Mouse (Mus musculus) gastrocnemius, postnatal 25 days (tissue): ENCODE results near the gene Dcaf8. TPM values are rescaled to one million over a fixed set of nuclear protein-coding genes. Genes with fewer than 3 reads are reported as not detected.
"Not testable (repeated sequence)": the region's sequence is repeated elsewhere in the genome, so short reads cannot be mapped to it uniquely, and the experiment has no call there.

Experiments used
- DNase-seq: peaks from one replicate; pipeline ENCODE4 v3.0.0; 2022
- total RNA-seq, 2 experiments: library from RNA; stranded (reverse); gene quantifications; 1 replicate in 1 of 2; 2 replicates in 1 of 2; pipeline ENCODE4 v1.2.3; 2021

Gene Dcaf8
- total RNA-seq, 2 experiments from 2014 or later = 131 to 159 TPM

GRCm38 (mm10) chr1:172219451-172220406, 71.8 kb downstream of the Dcaf8 start, which contains the start of gene Casq1:
Gene Casq1, minus strand, starts transcription at chr1:172219868.
- DNase-seq = peak; percentile 84

GRCm38 (mm10) chr1:172220414-172220813, 72.5 kb downstream of the Dcaf8 start:
- DNase-seq = peak; percentile 83

GRCm38 (mm10) chr1:172221297-172222063, 73.6 kb downstream of the Dcaf8 start:
- DNase-seq = peak; percentile 71

- no peak for DNase-seq
Measured at GRCm38 (mm10) chr1:172228209-172228608, 80.3 kb downstream of the Dcaf8 start.

- DNase-seq = no peak
Measured at GRCm38 (mm10) chr1:172229215-172229614, 81.3 kb downstream of the Dcaf8 start.

GRCm38 (mm10) chr1:172240945-172241708, 93.2 kb downstream of the Dcaf8 start:
- DNase-seq = no peak

GRCm38 (mm10) chr1:172242401-172242800, 94.5 kb downstream of the Dcaf8 start:
- peak; percentile 58 for DNase-seq

- peak; percentile 61 for DNase-seq
Measured at GRCm38 (mm10) chr1:172243547-172244205, 95.8 kb downstream of the Dcaf8 start.

GRCm38 (mm10) chr1:172244645-172245044, 96.8 kb downstream of the Dcaf8 start:
- not testable (repeated sequence) for DNase-seq

Other genes with a start within 250 kb of the Dcaf8 start
- gene Slamf6, start 230.6 kb upstream of the Dcaf8 start, total RNA-seq = not detected
- gene Vangl2, start 119.6 kb upstream of the Dcaf8 start, total RNA-seq = under 1 TPM; 0.80 to 1.00 TPM
- not detected for gene Nhlh1, start 90.5 kb upstream of the Dcaf8 start, total RNA-seq
- 10 to 100 TPM; 70.6 to 79.4 TPM for gene Copa, start 65.6 kb upstream of the Dcaf8 start, total RNA-seq
- 10 to 100 TPM; 25.7 to 27.1 TPM for gene Ncstn, start 65.3 kb upstream of the Dcaf8 start, total RNA-seq
- 10 to 100 TPM; 76.0 to 82.5 TPM for gene Pex19, start 21.3 kb upstream of the Dcaf8 start, total RNA-seq
- 10 to 100 TPM; 32.6 to 33.3 TPM for gene Pea15a, start 58.7 kb downstream of the Dcaf8 start, total RNA-seq
- gene Casq1, start 71.8 kb downstream of the Dcaf8 start, total RNA-seq = 1,000 to 10,000 TPM; 5,450 to 5,866 TPM
- gene Atp1a4, start 110.3 kb downstream of the Dcaf8 start, total RNA-seq = under 1 TPM; 0.59 to 0.88 TPM
- gene Igsf8, start 113.6 kb downstream of the Dcaf8 start, total RNA-seq = 10 to 100 TPM in 1 of 2 experiments, 1 to 10 TPM in 1; 9.2 to 10.7 TPM
- 1,000 to 10,000 TPM; 1,026 to 1,397 TPM for gene Atp1a2, start 150.0 kb downstream of the Dcaf8 start, total RNA-seq
- gene Kcnj9, start 181.2 kb downstream of the Dcaf8 start, total RNA-seq = not detected
- gene Kcnj10, start 193.1 kb downstream of the Dcaf8 start, total RNA-seq = under 1 TPM; 0.08 to 0.13 TPM
- gene Pigm, start 228.5 kb downstream of the Dcaf8 start, total RNA-seq = 1 to 10 TPM; 3.4 to 3.6 TPM